Mouse (Mus musculus): ENCODE results near the gene Rpl7l1. TPM values are rescaled to one million over a fixed set of nuclear protein-coding genes. Genes with fewer than 3 reads are reported as not detected.

Rpl7l1 gene
- polyA plus RNA-seq, 1 experiment from 2014 or later, result 170 TPM

DNA sequence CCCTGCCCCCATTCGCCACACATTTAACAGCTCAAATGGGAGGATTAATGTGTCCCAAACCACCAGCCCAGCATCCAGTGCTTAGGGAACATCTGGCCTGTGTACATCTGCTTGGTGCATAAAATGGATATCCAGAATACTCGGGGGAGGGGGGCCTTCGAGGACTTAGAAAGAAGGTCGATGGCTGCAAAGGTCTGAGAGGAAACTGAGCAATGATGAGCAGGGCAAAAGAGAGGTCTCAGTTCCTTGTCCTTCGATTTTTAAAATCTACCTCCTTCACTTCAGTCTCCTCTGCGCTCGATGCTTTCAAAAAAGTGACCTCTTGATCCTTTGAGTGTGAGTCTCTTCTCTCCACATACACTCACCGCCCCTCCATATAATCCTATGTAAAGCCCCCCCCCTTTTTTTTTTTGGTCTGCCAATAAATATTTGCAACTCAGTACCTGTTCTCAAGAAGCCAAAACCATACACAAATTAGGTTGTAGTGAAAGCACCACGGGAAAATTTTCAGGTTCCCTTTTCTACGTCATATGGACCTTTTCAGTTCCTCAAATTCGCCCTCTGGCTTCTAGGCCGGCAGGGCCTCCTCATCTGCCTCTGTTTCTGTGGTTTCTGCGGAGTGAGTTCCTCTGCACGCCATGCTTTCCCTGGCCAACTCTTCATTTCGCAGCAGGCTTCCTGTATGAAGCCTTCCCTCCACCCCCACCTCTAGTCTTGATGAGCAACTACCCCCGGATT is 31.2 kb downstream of the Rpl7l1 start:
- Histone ChIP-seq H3K27ac (ENCODE audit: low read depth, low read length) (peak overlapping the region; percentile 73), H3K9ac (ENCODE audit: low read length) (peak overlapping the region; percentile 79), H3K4me1 (ENCODE audit: control insufficient read depth, insufficient read depth, low read length) (peaks cover 10% of the 10 kb centered on the region), H3K4me3 (ENCODE audit: low read depth, low read length) (peak overlapping the region; percentile 81), H3K4me2 (peak overlapping the region; percentile 79), H3K9me3 (ENCODE audit: control insufficient read depth, low read length) (no peaks in the 10 kb centered on the region), H3K27me3 (ENCODE audit: control insufficient read depth, insufficient read depth, low read length) (no peaks in the 10 kb centered on the region), H3K36me3 (ENCODE audit: control insufficient read depth, insufficient read depth, low read length) (no peaks in the 10 kb centered on the region)
- ATAC-seq (ENCODE audit: low FRiP score), result no peak
- no peak for DNase-seq (ENCODE audit: low spot score, missing footprints)
- 26% methylated on average over 16 of the region's 16 CpGs for WGBS

DNA sequence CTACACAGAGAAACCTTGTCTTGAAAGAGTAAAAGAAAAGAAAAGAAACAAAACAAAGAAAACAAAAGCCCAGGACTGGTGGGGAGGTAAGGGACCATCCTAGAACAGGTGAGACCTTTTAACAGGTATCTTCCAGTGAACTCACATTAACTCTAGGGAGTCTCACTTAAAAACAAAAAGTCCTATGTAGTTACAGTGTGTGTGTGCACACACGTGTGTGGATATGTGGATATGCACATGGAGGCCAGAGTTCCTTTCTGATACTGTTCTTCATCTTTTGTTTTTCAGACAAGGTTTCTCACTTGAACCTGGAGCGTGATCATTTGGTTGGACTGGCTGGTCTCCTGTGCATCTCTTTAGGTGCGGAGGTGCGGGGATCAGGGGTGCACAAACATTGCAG is 31.9 kb downstream of the Rpl7l1 start:
- H3K27me3 ChIP-seq (ENCODE audit: control insufficient read depth, insufficient read depth, low read length), result no peaks in the 10 kb centered on the region
- no peak overlapping the region; the same call in 1 of the 2 replicates for H3K4me3 ChIP-seq (ENCODE audit: low read depth, low read length)
- 95% methylated on average over 4 of the region's 4 CpGs for WGBS
- no peaks in the 10 kb centered on the region for H3K36me3 ChIP-seq (ENCODE audit: control insufficient read depth, insufficient read depth, low read length)
- H3K9ac ChIP-seq (ENCODE audit: low read length), result peak overlapping the region; percentile 79
- H3K4me2 ChIP-seq, result peak overlapping the region; percentile 79
- DNase-seq (ENCODE audit: low spot score, missing footprints) (no peak), ATAC-seq (ENCODE audit: low FRiP score) (no peak)
- no peak overlapping the region for H3K27ac ChIP-seq (ENCODE audit: low read depth, low read length)
- peaks cover 10% of the 10 kb centered on the region for H3K4me1 ChIP-seq (ENCODE audit: control insufficient read depth, insufficient read depth, low read length)
- no peaks in the 10 kb centered on the region for H3K9me3 ChIP-seq (ENCODE audit: control insufficient read depth, low read length)

- 92% methylated on average over 5 of the region's 5 CpGs for WGBS
- no peaks in the 10 kb centered on the region for H3K36me3 ChIP-seq (ENCODE audit: control insufficient read depth, insufficient read depth, low read length)
Measured at GRCm38 (mm10) chr17:46749282-46749681, 33.2 kb downstream of the Rpl7l1 start.

DNA sequence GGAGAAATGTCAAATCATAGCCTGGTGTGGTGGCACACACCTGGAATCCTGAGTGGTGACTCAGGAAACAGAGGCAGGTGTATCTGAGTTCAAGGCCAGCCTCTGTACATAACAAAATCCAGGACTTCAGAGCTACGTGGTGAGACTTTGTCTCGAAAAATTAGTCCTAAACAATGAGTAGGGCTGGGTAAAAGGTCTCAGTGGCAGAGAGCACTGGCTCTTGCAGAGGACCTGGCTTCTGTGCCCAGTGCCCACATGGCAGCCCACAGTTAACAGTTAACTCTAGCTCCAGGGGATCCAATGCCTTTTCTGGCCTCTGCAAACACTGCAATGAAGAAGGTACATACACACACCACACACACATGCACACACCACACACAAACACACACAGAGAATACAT is 34.7 kb downstream of the Rpl7l1 start:
- 91% methylated on average over 2 of the region's 2 CpGs for WGBS
- no peaks in the 10 kb centered on the region for H3K27me3 ChIP-seq (ENCODE audit: control insufficient read depth, insufficient read depth, low read length)
- H3K4me1 ChIP-seq (ENCODE audit: control insufficient read depth, insufficient read depth, low read length), result peaks cover 10% of the 10 kb centered on the region
- H3K27ac ChIP-seq (ENCODE audit: low read depth, low read length), result no peak overlapping the region
- H3K9ac ChIP-seq (ENCODE audit: low read length), result no peak overlapping the region
- H3K36me3 ChIP-seq (ENCODE audit: control insufficient read depth, insufficient read depth, low read length), result 0 out of 2 replicates have a peak, but pooled peaks cover 6% of the 10 kb centered on the region
- H3K4me2 ChIP-seq, result no peak overlapping the region
- ATAC-seq (ENCODE audit: low FRiP score), result no peak
- no peak for DNase-seq (ENCODE audit: low spot score, missing footprints)
- no peaks in the 10 kb centered on the region for H3K9me3 ChIP-seq (ENCODE audit: control insufficient read depth, low read length)
- H3K4me3 ChIP-seq (ENCODE audit: low read depth, low read length), result no peak overlapping the region

More at GRCm38 (mm10) chr17:46749282-46749681, 33.2 kb downstream of the Rpl7l1 start:
- Histone ChIP-seq H3K4me1 (ENCODE audit: control insufficient read depth, insufficient read depth, low read length) (peaks cover 10% of the 10 kb centered on the region), H3K9ac (ENCODE audit: low read length) (no peak overlapping the region), H3K4me2 (no peak overlapping the region), H3K27me3 (ENCODE audit: control insufficient read depth, insufficient read depth, low read length) (no peaks in the 10 kb centered on the region), H3K27ac (ENCODE audit: low read depth, low read length) (no peak overlapping the region), H3K4me3 (ENCODE audit: low read depth, low read length) (no peak overlapping the region), H3K9me3 (ENCODE audit: control insufficient read depth, low read length) (no peaks in the 10 kb centered on the region)
- DNase-seq (ENCODE audit: low spot score, missing footprints) (no peak), ATAC-seq (ENCODE audit: low FRiP score) (no peak)

DNA sequence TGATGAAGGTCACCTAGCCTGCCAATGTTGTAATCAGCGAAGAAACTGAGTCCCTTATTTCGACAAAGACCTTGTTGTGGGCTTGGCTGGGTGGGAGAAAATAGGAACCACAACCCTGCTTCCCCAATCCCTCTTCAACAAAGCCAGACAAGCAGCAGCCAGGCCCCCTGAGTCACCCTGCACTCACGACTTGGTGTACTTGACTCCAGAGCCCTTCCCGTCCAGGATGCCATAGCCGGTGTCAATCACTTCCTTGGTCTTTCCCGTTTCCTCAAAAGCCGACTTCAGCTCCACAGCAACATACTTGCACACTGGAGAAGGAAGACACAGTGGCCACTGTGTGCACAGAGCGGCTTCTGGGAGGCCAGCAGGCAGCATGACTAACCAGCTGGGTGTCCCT is 35.2 kb downstream of the Rpl7l1 start:
- no peak overlapping the region for H3K4me2 ChIP-seq
- ATAC-seq (ENCODE audit: low FRiP score), result no peak
- H3K27me3 ChIP-seq (ENCODE audit: control insufficient read depth, insufficient read depth, low read length), result no peaks in the 10 kb centered on the region
- no peak overlapping the region for H3K9ac ChIP-seq (ENCODE audit: low read length)
- no peaks in the 10 kb centered on the region for H3K9me3 ChIP-seq (ENCODE audit: control insufficient read depth, low read length)
- WGBS, result 85% methylated on average over 8 of the region's 8 CpGs
- no peak overlapping the region for H3K27ac ChIP-seq (ENCODE audit: low read depth, low read length)
- peaks cover 6% of the 10 kb centered on the region for H3K4me1 ChIP-seq (ENCODE audit: control insufficient read depth, insufficient read depth, low read length)
- no peak for DNase-seq (ENCODE audit: low spot score, missing footprints)
- no peak overlapping the region for H3K4me3 ChIP-seq (ENCODE audit: low read depth, low read length)
- H3K36me3 ChIP-seq (ENCODE audit: control insufficient read depth, insufficient read depth, low read length), result 0 out of 2 replicates have a peak, but pooled peaks cover 6% of the 10 kb centered on the region

DNA sequence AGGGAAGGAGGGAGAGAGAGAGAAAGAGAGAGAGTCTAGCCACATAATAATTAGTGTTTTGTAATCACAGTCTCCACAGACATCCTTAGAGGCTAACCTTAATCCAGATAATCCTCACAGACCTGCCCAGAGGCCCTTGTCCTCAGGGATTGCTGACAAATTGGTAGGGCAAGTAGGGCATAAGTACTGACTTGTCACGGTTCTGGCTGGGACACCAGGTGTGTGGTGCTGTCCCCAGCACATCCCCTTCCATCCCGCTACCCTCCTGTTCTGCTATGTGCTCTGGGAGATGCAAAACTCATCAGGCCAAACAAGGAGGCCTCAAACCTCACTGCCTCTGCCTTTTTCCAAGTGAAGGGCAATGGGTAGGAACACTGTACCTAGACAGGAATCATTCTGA is 37.0 kb downstream of the Rpl7l1 start:
- Histone ChIP-seq H3K9ac (ENCODE audit: low read length) (no peak overlapping the region), H3K27ac (ENCODE audit: low read depth, low read length) (no peak overlapping the region), H3K9me3 (ENCODE audit: control insufficient read depth, low read length) (no peaks in the 10 kb centered on the region), H3K27me3 (ENCODE audit: control insufficient read depth, insufficient read depth, low read length) (no peaks in the 10 kb centered on the region), H3K4me3 (ENCODE audit: low read depth, low read length) (no peak overlapping the region), H3K4me1 (ENCODE audit: control insufficient read depth, insufficient read depth, low read length) (no peaks in the 10 kb centered on the region), H3K4me2 (no peak overlapping the region), H3K36me3 (ENCODE audit: control insufficient read depth, insufficient read depth, low read length) (0 out of 2 replicates have a peak, but pooled peaks cover 6% of the 10 kb centered on the region)
- ATAC-seq (ENCODE audit: low FRiP score) (no peak), DNase-seq (ENCODE audit: low spot score, missing footprints) (no peak)
- 84% methylated on average over 2 of the region's 2 CpGs for WGBS

DNA sequence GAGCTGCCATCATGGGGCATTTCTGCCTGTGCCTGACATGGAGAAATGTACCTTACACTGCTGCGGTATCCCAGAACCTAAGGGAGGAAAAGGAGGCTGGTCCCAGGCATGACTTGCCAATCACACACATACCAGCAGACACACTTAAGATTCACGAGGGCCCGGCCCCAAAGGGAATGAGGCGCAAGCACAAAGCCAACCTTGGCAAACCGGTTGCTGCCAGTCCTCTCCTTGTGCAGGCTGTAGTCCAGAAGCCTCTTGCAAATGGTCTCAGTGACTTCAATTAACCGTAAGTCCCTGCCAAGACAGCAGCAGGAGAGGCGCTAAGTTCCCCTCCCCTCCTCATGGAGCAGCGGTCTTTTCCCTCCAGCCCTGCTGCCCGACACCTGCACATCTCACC is 39.5 kb downstream of the Rpl7l1 start:
- Histone ChIP-seq H3K4me3 (ENCODE audit: low read depth, low read length) (no peak overlapping the region), H3K27ac (ENCODE audit: low read depth, low read length) (no peak overlapping the region), H3K9ac (ENCODE audit: low read length) (no peak overlapping the region), H3K27me3 (ENCODE audit: control insufficient read depth, insufficient read depth, low read length) (no peaks in the 10 kb centered on the region), H3K4me1 (ENCODE audit: control insufficient read depth, insufficient read depth, low read length) (no peaks in the 10 kb centered on the region), H3K4me2 (no peak overlapping the region), H3K36me3 (ENCODE audit: control insufficient read depth, insufficient read depth, low read length) (0 out of 2 replicates have a peak, but pooled peaks cover 6% of the 10 kb centered on the region), H3K9me3 (ENCODE audit: control insufficient read depth, low read length) (no peaks in the 10 kb centered on the region)
- no peak for ATAC-seq (ENCODE audit: low FRiP score)
- WGBS, result 91% methylated on average over 9 of the region's 9 CpGs
- DNase-seq (ENCODE audit: low spot score, missing footprints), result no peak

GRCm38 (mm10) chr17:46741305-46741704 is 41.2 kb downstream of the Rpl7l1 start:
- ATAC-seq (ENCODE audit: low FRiP score) (no peak), DNase-seq (ENCODE audit: low spot score, missing footprints) (no peak)
- no peaks in the 10 kb centered on the region for H3K9me3 ChIP-seq (ENCODE audit: control insufficient read depth, low read length)
- H3K4me2 ChIP-seq, result no peak overlapping the region
- H3K36me3 ChIP-seq (ENCODE audit: control insufficient read depth, insufficient read depth, low read length), result 0 out of 2 replicates have a peak, but pooled peaks cover 6% of the 10 kb centered on the region
- H3K4me1 ChIP-seq (ENCODE audit: control insufficient read depth, insufficient read depth, low read length), result no peaks in the 10 kb centered on the region
- WGBS, result 91% methylated on average over 6 of the region's 6 CpGs
- no peak overlapping the region for H3K4me3 ChIP-seq (ENCODE audit: low read depth, low read length)
- H3K27ac ChIP-seq (ENCODE audit: low read depth, low read length), result no peak overlapping the region
- H3K9ac ChIP-seq (ENCODE audit: low read length), result no peak overlapping the region
- no peaks in the 10 kb centered on the region for H3K27me3 ChIP-seq (ENCODE audit: control insufficient read depth, insufficient read depth, low read length)

- DNase-seq (ENCODE audit: low spot score, missing footprints), result peak; percentile 84
- no peak overlapping the region for H3K4me2 ChIP-seq
Measured at GRCm38 (mm10) chr17:46736160-46736559, 46.3 kb downstream of the Rpl7l1 start.

More at GRCm38 (mm10) chr17:46736160-46736559, 46.3 kb downstream of the Rpl7l1 start:
- H3K4me1 ChIP-seq (ENCODE audit: control insufficient read depth, insufficient read depth, low read length), result no peaks in the 10 kb centered on the region
- WGBS, result 59% methylated on average over 10 of the region's 10 CpGs
- H3K4me3 ChIP-seq (ENCODE audit: low read depth, low read length), result no peak overlapping the region
- no peaks in the 10 kb centered on the region for H3K9me3 ChIP-seq (ENCODE audit: control insufficient read depth, low read length)
- H3K9ac ChIP-seq (ENCODE audit: low read length), result no peak overlapping the region
- no peaks in the 10 kb centered on the region for H3K36me3 ChIP-seq (ENCODE audit: control insufficient read depth, insufficient read depth, low read length)
- no peaks in the 10 kb centered on the region for H3K27me3 ChIP-seq (ENCODE audit: control insufficient read depth, insufficient read depth, low read length)
- H3K27ac ChIP-seq (ENCODE audit: low read depth, low read length), result no peak overlapping the region
- no peak for ATAC-seq (ENCODE audit: low FRiP score)

Data from midbrain, embryonic 11.5 days (tissue).